Comparison of ENCODE assay signal across 8 mouse cellular contexts in genomic region chr13:111488651-111489501, GRCm38 (mm10). TPM values are rescaled to one million over a fixed set of nuclear protein-coding genes. Genes with fewer than 3 reads are reported as not detected.
DNase-seq lines count a peak whose midpoint lies in the region; ATAC-seq and TF ChIP-seq lines count a peak whose summit lies in the region.

No protein-coding gene starts in this region.

- no peak for ATAC-seq in G1E (ENCODE audit: extremely low read depth, insufficient number of reproducible peaks, low FRiP score, poor library complexity, severe bottlenecking)
- ATAC-seq in forebrain, embryonic 15.5 days (replicated peaks), result peak; percentile 28
- no peak; the same call in 1 of the 2 replicates for ATAC-seq in lung, embryonic 16.5 days (ENCODE audit: low read depth)

- TF ChIP-seq CTCF in G1E (IDR thresholded peaks at IDR 0.05; ENCODE audit: low read depth, low read length), result no peak
- no peak for TF ChIP-seq CTCF in layer of hippocampus, adult 2 months (conservative IDR thresholded peaks at IDR 0.05)

- H3K9ac ChIP-seq in forebrain, embryonic 15.5 days (replicated peaks), result peak overlapping the region; percentile 68
- peak overlapping the region; percentile 99 for H3K9ac ChIP-seq in lung, embryonic 16.5 days (ENCODE audit: low read length)

- DNase-seq in G1E (ENCODE audit: low spot score), result peak; percentile 33
- peak; percentile 63 for DNase-seq in cerebellum, adult 11-12 months
- peak; percentile 52 for DNase-seq in heart, postnatal 14 days
- DNase-seq in layer of hippocampus, adult 2 months (ENCODE audit: low spot score in 2 of 2), result peak; percentile 5 to 42
- peak; percentile 35 for DNase-seq in retina, embryonic 14.5 days (ENCODE audit: low spot score)
- peak; percentile 67 for DNase-seq in thymus, postnatal 14 days

- peaks cover 6% of the 10 kb centered on the region for H3K36me3 ChIP-seq in G1E (replicated peaks)
- H3K36me3 ChIP-seq in forebrain, embryonic 15.5 days, result no peaks in the 10 kb centered on the region
- H3K36me3 ChIP-seq in lung, embryonic 16.5 days (ENCODE audit: control insufficient read depth, insufficient read depth, low read length), result no peaks in the 10 kb centered on the region

- H3K9me3 ChIP-seq in G1E (replicated peaks), result no peaks in the 10 kb centered on the region
- H3K9me3 ChIP-seq in forebrain, embryonic 15.5 days, result no peaks in the 10 kb centered on the region
- no peaks in the 10 kb centered on the region for H3K9me3 ChIP-seq in lung, embryonic 16.5 days (ENCODE audit: control insufficient read depth, low read length)

- peaks cover 15% of the 10 kb centered on the region for H3K27me3 ChIP-seq in G1E (ENCODE audit: insufficient read depth, low read length)
- H3K27me3 ChIP-seq in forebrain, embryonic 15.5 days, result peaks cover 25% of the 10 kb centered on the region
- peaks cover 19% of the 10 kb centered on the region for H3K27me3 ChIP-seq in lung, embryonic 16.5 days (ENCODE audit: control insufficient read depth, insufficient read depth, low read depth, low read length)

- under 1% methylated on average over 88 of the region's 98 CpGs for WGBS in forebrain, embryonic 15.5 days
- under 1% methylated on average over 69 of the region's 98 CpGs for WGBS in lung, embryonic 16.5 days

- intact Hi-C loops in heart, postnatal 14 days (cut with DNase I), result loop anchor here (5.0 kb wide), 1 partner anchor 233 kb away; no protein-coding TSS in a partner anchor

- peak overlapping the region; percentile 97 for H3K4me2 ChIP-seq in forebrain, embryonic 15.5 days (replicated peaks)
- H3K4me2 ChIP-seq in lung, embryonic 16.5 days (ENCODE audit: low read depth, low read length), result peak overlapping the region; percentile 63

- peak overlapping the region; percentile 96 for H3K4me3 ChIP-seq in G1E (ENCODE audit: low read depth, low read length)
- peak overlapping the region; percentile 79 for H3K4me3 ChIP-seq in forebrain, embryonic 15.5 days
- H3K4me3 ChIP-seq in layer of hippocampus, adult 2 months, result peak overlapping the region; percentile 92
- peak overlapping the region; percentile 93 for H3K4me3 ChIP-seq in lung, embryonic 16.5 days (ENCODE audit: low read length)

- peak overlapping the region; percentile 97 for H3K27ac ChIP-seq in forebrain, embryonic 15.5 days (replicated peaks)
- peak overlapping the region; percentile 99 for H3K27ac ChIP-seq in layer of hippocampus, adult 2 months
- H3K27ac ChIP-seq in lung, embryonic 16.5 days (ENCODE audit: low read length), result peak overlapping the region; percentile 99

- H3K4me1 ChIP-seq in G1E (ENCODE audit: insufficient read depth, low read depth, low read length), result peaks cover 32% of the 10 kb centered on the region
- peaks cover 47% of the 10 kb centered on the region for H3K4me1 ChIP-seq in forebrain, embryonic 15.5 days
- H3K4me1 ChIP-seq in lung, embryonic 16.5 days (replicated peaks; ENCODE audit: control insufficient read depth, insufficient read depth, low read length), result peaks cover 13% of the 10 kb centered on the region; the same call in 1 of the 2 replicates

RNA-seq across cellular contexts. Expression of gene Gpbp1, which starts 1.0 kb away (rescaled TPM):
- total RNA-seq in G1E (2014; fragmentation: Nextera tagmentation) (153 and 165 TPM in 2 replicates), G1E (2017) (134 and 160 TPM in 2 replicates)
- polyA plus RNA-seq in G1E (2012), result 6.9 and 11.4 TPM in 2 replicates
- 105 and 111 TPM in 2 replicates for polyA plus RNA-seq in forebrain, embryonic 15.5 days (2015; fragmentation: Nextera tagmentation; extraction: Ambion mirVana)
- 10 to 100 TPM; 46.0 to 50.7 TPM for total RNA-seq in heart, postnatal 14 days (2021)
- total RNA-seq in layer of hippocampus, adult 2 months (2021), result 10 to 100 TPM; 93.4 to 95.9 TPM
- 80.7 and 88.7 TPM in 2 replicates for polyA plus RNA-seq in lung, embryonic 16.5 days (2015; fragmentation: Nextera tagmentation; extraction: Ambion mirVana)
